24 mouse cellular contexts compared by ENCODE assay signal in the genomic region with DNA sequence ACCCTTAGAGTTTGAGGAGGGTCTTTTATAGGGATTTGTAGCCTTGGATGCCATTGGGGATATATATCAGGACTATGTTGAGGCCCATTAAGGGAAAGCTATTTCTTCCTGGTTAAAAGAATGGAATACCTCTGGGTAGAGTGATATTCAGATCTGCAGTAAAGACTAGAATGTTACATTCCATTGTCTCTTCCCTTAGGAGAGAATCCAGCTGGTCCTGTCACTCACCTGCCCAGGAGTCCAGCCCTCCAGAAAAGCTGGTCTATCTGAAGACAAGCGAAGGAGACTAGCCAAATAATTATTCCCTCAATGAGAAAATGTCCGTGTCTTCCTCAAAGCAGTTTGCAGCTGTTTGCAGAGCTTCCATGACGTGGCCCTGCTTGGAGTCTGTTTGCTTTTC.
"Had no signal": no experiment of that assay in that cellular context is flagged by ENCODE, and none has a peak within 500 bp of the region (broad histone marks: within the 10 kb centered on the region; RNA-seq: fewer than 3 reads in every experiment).

No protein-coding gene starts in this region.

- H3K27me3 ChIP-seq: heart, embryonic 12.5 days; hindbrain, embryonic 12.5 days; intestine, embryonic 15.5 days; kidney, embryonic 15.5 days; limb, embryonic 15.5 days; liver, embryonic 12.5 days had no signal

- H3K9me3 ChIP-seq: heart, embryonic 12.5 days; hindbrain, embryonic 10.5 days; hindbrain, embryonic 12.5 days; intestine, embryonic 15.5 days; kidney, embryonic 15.5 days; limb, embryonic 15.5 days; liver, embryonic 12.5 days had no signal

- ATAC-seq: hindbrain, embryonic 16.5 days; inflammation-experienced regulatory T-cells, adult 6 months; intestine, embryonic 15.5 days; intestine, postnatal 0 days; liver, embryonic 12.5 days had no signal

- H3K27ac ChIP-seq: heart, adult 2 months; hindbrain, embryonic 10.5 days; hindbrain, embryonic 12.5 days; hindbrain, embryonic 14.5 days; intestine, embryonic 15.5 days; kidney, embryonic 15.5 days; kidney, postnatal 0 days; layer of hippocampus, adult 2 months; left cerebral cortex, adult 2 months; limb, embryonic 15.5 days; liver, embryonic 12.5 days; liver, embryonic 14.5 days had no signal

- H3K9ac ChIP-seq: heart, embryonic 12.5 days; hindbrain, embryonic 12.5 days; hindbrain, embryonic 14.5 days; intestine, embryonic 15.5 days; kidney, embryonic 15.5 days; limb, embryonic 15.5 days; liver, embryonic 12.5 days; liver, embryonic 14.5 days had no signal

- H3K36me3 ChIP-seq: heart, embryonic 12.5 days; hindbrain, embryonic 10.5 days; hindbrain, embryonic 12.5 days; intestine, embryonic 15.5 days; kidney, embryonic 15.5 days; limb, embryonic 15.5 days; liver, embryonic 12.5 days had no signal

- H3K4me3 ChIP-seq: gastrocnemius, adult 2 months; heart, adult 2 months; heart, embryonic 12.5 days; hindbrain, embryonic 10.5 days; hindbrain, embryonic 12.5 days; intestine, embryonic 15.5 days; kidney, embryonic 15.5 days; layer of hippocampus, adult 2 months; left cerebral cortex, adult 2 months; limb, embryonic 15.5 days; liver, embryonic 12.5 days had no signal

- H3K4me2 ChIP-seq: heart, embryonic 12.5 days; hindbrain, embryonic 12.5 days; hindbrain, embryonic 14.5 days; intestine, embryonic 15.5 days; kidney, embryonic 15.5 days; limb, embryonic 15.5 days; liver, embryonic 12.5 days had no signal

- DNase-seq: gastrocnemius, adult 2 months; gastrocnemius, postnatal 10 days; gastrocnemius, postnatal 25 days; heart, postnatal 4 days; kidney, adult 18-20 months; kidney, adult 9 months; kidney, postnatal 14 days; kidney, postnatal 4 days had no signal

- H3K4me1 ChIP-seq: hindbrain, embryonic 12.5 days; intestine, embryonic 15.5 days; limb, embryonic 15.5 days; liver, embryonic 12.5 days had no signal
